In the genomic region with DNA sequence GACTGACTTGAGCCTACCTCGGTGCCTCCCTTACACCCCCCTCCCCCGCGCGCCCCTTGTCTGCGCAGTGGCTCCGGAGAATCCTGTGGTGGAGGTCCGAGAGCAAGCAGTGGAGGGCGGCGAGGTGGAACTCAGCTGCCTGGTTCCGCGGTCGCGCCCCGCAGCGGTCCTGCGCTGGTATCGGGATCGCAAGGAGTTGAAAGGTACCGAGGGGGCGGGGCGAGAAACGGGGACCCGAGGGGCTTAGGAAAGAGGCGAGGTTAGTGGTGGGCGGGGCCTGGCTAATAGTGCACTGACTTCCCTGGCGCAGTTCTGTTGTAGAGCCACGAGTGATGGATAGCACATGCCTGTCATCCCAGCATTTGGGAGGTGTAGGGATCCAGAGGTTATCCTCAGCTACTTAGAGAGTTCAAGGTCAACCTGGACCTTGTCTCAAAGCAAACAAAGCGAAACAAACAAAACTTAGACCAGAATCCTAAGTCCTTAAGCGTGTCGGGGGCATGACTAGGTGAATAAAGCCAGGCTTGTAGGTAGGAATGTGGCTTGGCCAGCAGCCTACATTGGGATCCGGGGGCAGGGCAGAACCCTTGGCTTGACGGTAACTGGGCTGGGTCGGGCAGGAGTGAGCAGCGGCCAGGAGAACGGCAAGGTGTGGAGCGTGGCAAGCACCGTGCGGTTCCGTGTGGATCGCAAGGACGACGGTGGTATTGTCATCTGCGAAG, we compare ENCODE assay signal across 9 mouse cellular contexts. TPM values are rescaled to one million over a fixed set of nuclear protein-coding genes. Genes with fewer than 3 reads are reported as not detected.
A peak's percentile ranks its signal among the peaks of the same experiment; 100 is the strongest.
DNase-seq lines count a peak whose midpoint lies in the region; ATAC-seq lines count a peak whose summit lies in the region.
"Had no signal": no experiment of that assay in that cellular context is flagged by ENCODE, and none has a peak within 500 bp of the region (broad histone marks: within the 10 kb centered on the region; RNA-seq: fewer than 3 reads in every experiment).

No protein-coding gene starts in this region.

- 8% methylated on average over 43 of the region's 43 CpGs for WGBS in heart, embryonic 15.5 days
- WGBS in limb, embryonic 11.5 days, result 14% methylated on average over 43 of the region's 43 CpGs

- peak overlapping the region; percentile 64 for H3K4me2 ChIP-seq in heart, embryonic 15.5 days
- peak overlapping the region; percentile 60 for H3K4me2 ChIP-seq in limb, embryonic 11.5 days (ENCODE audit: low read depth, severe bottlenecking)

- H3K4me1 ChIP-seq in heart, embryonic 15.5 days (replicated peaks), result peaks cover 25% of the 10 kb centered on the region
- peaks cover 2% of the 10 kb centered on the region; the same call in 1 of the 2 replicates for H3K4me1 ChIP-seq in limb, embryonic 11.5 days (ENCODE audit: control insufficient read depth, insufficient read depth, low read length)

- H3K36me3 ChIP-seq in heart, embryonic 15.5 days, result no peaks in the 10 kb centered on the region
- no peaks in the 10 kb centered on the region for H3K36me3 ChIP-seq in limb, embryonic 11.5 days (ENCODE audit: control insufficient read depth, insufficient read depth, low read length)

- peak overlapping the region; percentile 41 for H3K4me3 ChIP-seq in heart, embryonic 15.5 days
- peak overlapping the region; percentile 31 for H3K4me3 ChIP-seq in limb, embryonic 11.5 days (ENCODE audit: low read depth, low read length)

- ATAC-seq in heart, embryonic 15.5 days (replicated peaks; ENCODE audit: insufficient number of reproducible peaks, insufficient read depth, low FRiP score, low read depth), result peak; percentile 23; the same call in 1 of the 2 replicates
- peak; percentile 57; the same call in 1 of the 2 replicates for ATAC-seq in limb, embryonic 11.5 days (ENCODE audit: insufficient number of reproducible peaks, low FRiP score, low TSS enrichment, low read depth)
- ATAC-seq in inflammation-experienced regulatory T-cells, adult 6 months, result no peak

- peaks cover 58% of the 10 kb centered on the region for H3K27me3 ChIP-seq in heart, embryonic 15.5 days
- peaks cover 29% of the 10 kb centered on the region for H3K27me3 ChIP-seq in limb, embryonic 11.5 days (ENCODE audit: control insufficient read depth, insufficient read depth, low read length)

- no peak for DNase-seq in heart, adult 8-10 months (ENCODE audit: low spot score)
- DNase-seq in forelimb bud, embryonic 11.5 days (ENCODE audit: low read depth, low spot score), result peak; percentile 28
- peak; percentile 72 for DNase-seq in limb, embryonic 11.5 days (ENCODE audit: low spot score)
- peak; percentile 39 for DNase-seq in retina, postnatal 1 day
- DNase-seq in layer of hippocampus, adult 8-10 months (ENCODE audit: low spot score in 2 of 2), result no peak
- no peak for DNase-seq in Muller cell, postnatal 12 days (ENCODE audit: inconsistent ontology term)

- no peaks in the 10 kb centered on the region for H3K9me3 ChIP-seq in heart, embryonic 15.5 days (replicated peaks)
- peaks cover 3% of the 10 kb centered on the region; the same call in 1 of the 2 replicates for H3K9me3 ChIP-seq in limb, embryonic 11.5 days (ENCODE audit: control insufficient read depth, low read length)

- no peak overlapping the region for H3K9ac ChIP-seq in heart, embryonic 15.5 days
- H3K9ac ChIP-seq in limb, embryonic 11.5 days (ENCODE audit: low read length), result peak overlapping the region; percentile 47; the same call in 1 of the 2 replicates

- no peak overlapping the region for H3K27ac ChIP-seq in heart, embryonic 15.5 days
- H3K27ac ChIP-seq in limb, embryonic 11.5 days (replicated peaks; ENCODE audit: low read depth, low read length), result no peak overlapping the region

RNA-seq across cellular contexts. Expression of gene Zfp428, which starts 6.8 kb away (rescaled TPM):
- polyA plus RNA-seq in heart, embryonic 15.5 days (2015; fragmentation: Nextera tagmentation; extraction: Ambion mirVana), result 37.5 and 40.8 TPM in 2 replicates
- 10 to 100 TPM; 15.1 to 17.1 (median 15.6) TPM for total RNA-seq in heart, adult 8-10 months (2022)
- polyA plus RNA-seq in limb, embryonic 11.5 days (2014; fragmentation: Nextera tagmentation; extraction: Ambion mirVana), result 65.6 and 75.7 TPM in 2 replicates
- 10 to 100 TPM; 29.7 to 38.9 (median 34.5) TPM for total RNA-seq in layer of hippocampus, adult 8-10 months (2022)
- polyA plus RNA-seq in inflammation-experienced regulatory T-cells, adult 6 months (2017; shearing (Covaris generic)), result under 1 TPM in 1 of 3 experiments, not detected in 2; 0.33 TPM

RNA-seq across cellular contexts. Expression of gene AC161166.1, which starts 12.2 kb away (rescaled TPM):
- polyA plus RNA-seq in heart, embryonic 15.5 days (2015; fragmentation: Nextera tagmentation; extraction: Ambion mirVana), result 0.25 and 0.29 TPM in 2 replicates
- total RNA-seq in heart, adult 8-10 months (2022), result not detected
- polyA plus RNA-seq in limb, embryonic 11.5 days (2014; fragmentation: Nextera tagmentation; extraction: Ambion mirVana), result 0.48 and 0.52 TPM in 2 replicates
- not detected for total RNA-seq in layer of hippocampus, adult 8-10 months (2022)
- polyA plus RNA-seq in inflammation-experienced regulatory T-cells, adult 6 months (2017; shearing (Covaris generic)), result not detected
- total RNA-seq: heart, postnatal 14 days had no signal

RNA-seq across cellular contexts. Expression of gene Cadm4, which starts 18.2 kb away (rescaled TPM):
- polyA plus RNA-seq in heart, embryonic 15.5 days (2015; fragmentation: Nextera tagmentation; extraction: Ambion mirVana), result 1.3 and 2.0 TPM in 2 replicates
- total RNA-seq in heart, adult 8-10 months (2022), result 10 to 100 TPM; 16.6 to 22.0 (median 18.7) TPM
- polyA plus RNA-seq in limb, embryonic 11.5 days (2014; fragmentation: Nextera tagmentation; extraction: Ambion mirVana), result 1.9 and 2.2 TPM in 2 replicates
- total RNA-seq in layer of hippocampus, adult 8-10 months (2022), result 100 to 1,000 TPM; 123 to 166 (median 143) TPM
- polyA plus RNA-seq in inflammation-experienced regulatory T-cells, adult 6 months (2017; shearing (Covaris generic)), result not detected

RNA-seq across cellular contexts. Expression of gene Irgq, which starts 30.5 kb away (rescaled TPM):
- 6.0 and 8.3 TPM in 2 replicates for polyA plus RNA-seq in heart, embryonic 15.5 days (2015; fragmentation: Nextera tagmentation; extraction: Ambion mirVana)
- total RNA-seq in heart, adult 8-10 months (2022), result 10 to 100 TPM; 16.2 to 20.0 (median 18.2) TPM
- polyA plus RNA-seq in limb, embryonic 11.5 days (2014; fragmentation: Nextera tagmentation; extraction: Ambion mirVana), result 7.5 and 8.1 TPM in 2 replicates
- total RNA-seq in layer of hippocampus, adult 8-10 months (2022), result 10 to 100 TPM; 53.6 to 65.2 (median 60.0) TPM
- polyA plus RNA-seq in inflammation-experienced regulatory T-cells, adult 6 months (2017; shearing (Covaris generic)), result 1 to 10 TPM in 2 of 3 experiments, under 1 TPM in 1; 0.79 to 1.2 (median 1.0) TPM

RNA-seq across cellular contexts. Expression of gene Plaur, which starts 37.7 kb away (rescaled TPM):
- 8.2 and 9.9 TPM in 2 replicates for polyA plus RNA-seq in heart, embryonic 15.5 days (2015; fragmentation: Nextera tagmentation; extraction: Ambion mirVana)
- 1 to 10 TPM; 1.7 to 9.2 (median 2.6) TPM for total RNA-seq in heart, adult 8-10 months (2022)
- polyA plus RNA-seq in limb, embryonic 11.5 days (2014; fragmentation: Nextera tagmentation; extraction: Ambion mirVana), result 2.1 and 2.3 TPM in 2 replicates
- 1 to 10 TPM in 3 of 4 experiments, under 1 TPM in 1; 0.87 to 8.3 (median 2.7) TPM for total RNA-seq in layer of hippocampus, adult 8-10 months (2022)
- polyA plus RNA-seq in inflammation-experienced regulatory T-cells, adult 6 months (2017; shearing (Covaris generic)), result 1 to 10 TPM in 2 of 3 experiments, under 1 TPM in 1; 0.62 to 1.6 (median 1.5) TPM

Comparison
In these comparisons a context has a peak if more than half of its experiments do, and no peak if none do; other contexts are left out.
1. DNase-seq: peak in forelimb bud, embryonic 11.5 days (single experiment), limb, embryonic 11.5 days (single experiment) and retina, postnatal 1 day (single experiment); none in heart, adult 8-10 months (single experiment), layer of hippocampus, adult 8-10 months (0 of 2) and Muller cell, postnatal 12 days (single experiment).
2. RNA of gene Zfp428, which starts 6.8 kb away (polyA plus RNA-seq): 65.6 to 75.7 TPM in limb, embryonic 11.5 days and 37.5 to 40.8 TPM in heart, embryonic 15.5 days; 0.33 TPM in inflammation-experienced regulatory T-cells, adult 6 months; every median in the first group is over 10 times any median in the second.